Mouse (Mus musculus) olfactory bulb, adult 2 months (tissue): ENCODE measurements around the gene Sftpa1.

Source experiments
- CTCF ChIP-seq: fragments of 200-500 bp; IDR thresholded peaks from 2 replicates; pipeline ENCODE4 v1.5.1; 2012; ENCODE audit warnings: low read depth, mild to moderate bottlenecking, low read length, moderate library complexity; ENCODE audit not compliant: insufficient read depth
- POLR2A ChIP-seq: fragments of 200-500 bp; IDR thresholded peaks from 2 replicates; pipeline ENCODE4 v1.6.1; 2012; ENCODE audit warnings: mild to moderate bottlenecking, low read depth, low read length, moderate library complexity; ENCODE audit not compliant: insufficient read depth

GRCm38 (mm10) chr14:41167278-41167677 is 35.7 kb downstream of the Sftpa1 start:
- no peak for TF ChIP-seq POLR2A
- no peak for TF ChIP-seq CTCF
